15 mouse cellular contexts compared by ENCODE assay signal in genomic region chr3:129646781-129647180, GRCm38 (mm10).
"Had no signal": no experiment of that assay in that cellular context is flagged by ENCODE, and none has a peak within 500 bp of the region (broad histone marks: within the 10 kb centered on the region; RNA-seq: fewer than 3 reads in every experiment).

No protein-coding gene starts in this region.

- H3K9ac ChIP-seq: liver, embryonic 15.5 days; midbrain, embryonic 12.5 days; neural tube, embryonic 12.5 days had no signal

- H3K9me3 ChIP-seq: liver, embryonic 15.5 days; megakaryocyte, embryonic 14.5 days; midbrain, embryonic 12.5 days; neural tube, embryonic 12.5 days had no signal

- H3K4me3 ChIP-seq: left cerebral cortex, adult 2 months; liver, embryonic 15.5 days; megakaryocyte, embryonic 14.5 days; midbrain, embryonic 12.5 days; neural tube, embryonic 12.5 days had no signal

- H3K36me3 ChIP-seq: liver, embryonic 15.5 days; midbrain, embryonic 12.5 days; neural tube, embryonic 12.5 days had no signal

- H3K27me3 ChIP-seq: liver, embryonic 15.5 days; megakaryocyte, embryonic 14.5 days; midbrain, embryonic 12.5 days; neural tube, embryonic 12.5 days had no signal

- H3K27ac ChIP-seq: left cerebral cortex, adult 2 months; liver, embryonic 15.5 days; macrophage; midbrain, embryonic 12.5 days; neural tube, embryonic 12.5 days had no signal

- H3K4me2 ChIP-seq: liver, embryonic 11.5 days; liver, embryonic 15.5 days; midbrain, embryonic 12.5 days; neural tube, embryonic 12.5 days had no signal

- H3K4me1 ChIP-seq: liver, embryonic 15.5 days; megakaryocyte, embryonic 14.5 days had no signal

- DNase-seq: kidney, adult 18-20 months; kidney, postnatal 25 days; lung, adult 2 months; lung, postnatal 14 days; right cerebral cortex, postnatal 4 days; spleen, adult 18-20 months; thymus, adult 18-20 months; thymus, postnatal 14 days had no signal
